Mouse (Mus musculus) liver, embryonic 16.5 days (tissue): ENCODE results near the gene Hist1h2bp. TPM values are rescaled to one million over a fixed set of nuclear protein-coding genes. Genes with fewer than 3 reads are reported as not detected.
"Not testable (repeated sequence)": the region's sequence is repeated elsewhere in the genome, so short reads cannot be mapped to it uniquely, and the experiment has no call there.

Experiments
- ATAC-seq: fragments of 200-750 bp; cut with Nextera tagmentation; 2 replicates; pipeline ENCODE4 v1.8.0; 2017; ENCODE audit warnings: low read depth, mild to moderate bottlenecking, moderate number of reproducible peaks, moderate library complexity
- H3K27ac ChIP-seq: fragments of 300-500 bp; sonication (generic); 2 replicates; pipeline ENCODE4 v1.5.1; 2014; ENCODE audit warnings: mild to moderate bottlenecking, low read length
- H3K27me3 ChIP-seq: fragments of 300-500 bp; sonication (generic); 2 replicates; pipeline ENCODE4 v1.6.1; 2014; ENCODE audit warnings: low read depth, low read length, mixed read lengths; ENCODE audit not compliant: control insufficient read depth, insufficient read depth
- H3K36me3 ChIP-seq: fragments of 300-500 bp; sonication (generic); 2 replicates; pipeline ENCODE4 v1.6.1; 2014; ENCODE audit warnings: mild to moderate bottlenecking; ENCODE audit not compliant: control insufficient read depth, insufficient read depth
- H3K4me1 ChIP-seq: fragments of 300-500 bp; sonication (generic); 2 replicates; pipeline ENCODE4 v1.6.1; 2014; ENCODE audit warnings: low read depth, low read length, mixed read lengths; ENCODE audit not compliant: control insufficient read depth
- H3K4me2 ChIP-seq: fragments of 300-500 bp; sonication (generic); 2 replicates; pipeline ENCODE4 v1.6.1; 2014; ENCODE audit warnings: low read depth, low read length, mixed read lengths
- H3K4me3 ChIP-seq: fragments of 300-500 bp; sonication (generic); 2 replicates; pipeline ENCODE4 v1.5.1; 2014; ENCODE audit warnings: low read depth, mild to moderate bottlenecking, low read length
- H3K9ac ChIP-seq: fragments of 300-500 bp; sonication (generic); 2 replicates; pipeline ENCODE4 v1.6.1; 2014; ENCODE audit warnings: low read depth, low read length
- H3K9me3 ChIP-seq: fragments of 300-500 bp; sonication (generic); replicated peaks from 2 replicates; pipeline ENCODE4 v1.6.1; 2016; ENCODE audit warnings: low read length; ENCODE audit not compliant: control insufficient read depth
- WGBS: fragments of 180-500 bp; shearing (Covaris S2); extraction: QIAGEN DNeasy Blood & Tissue Kit; methylation state at CpG from one replicate; pipeline ENCODE4 v1.1.7; 2014; ENCODE audit not compliant: insufficient replicate concordance; 5-methylcytosine and 5-hydroxymethylcytosine counted together
- microRNA-seq: library from miRNA; unstranded; fragments of <30 nt; microRNA quantifications from one replicate; pipeline ENCODE4, GENCODE M21; 2016
- polyA plus RNA-seq: library from polyadenylated mRNA; unstranded; fragments of >200 nt; fragmentation: Nextera tagmentation; extraction: Ambion mirVana; gene quantifications from 2 replicates; pipeline ENCODE4 v1.2.1, GENCODE M21; 2015

Hist1h2bp gene
- polyA plus RNA-seq, 1 experiment from 2014 or later, result 3.8 TPM

DNA sequence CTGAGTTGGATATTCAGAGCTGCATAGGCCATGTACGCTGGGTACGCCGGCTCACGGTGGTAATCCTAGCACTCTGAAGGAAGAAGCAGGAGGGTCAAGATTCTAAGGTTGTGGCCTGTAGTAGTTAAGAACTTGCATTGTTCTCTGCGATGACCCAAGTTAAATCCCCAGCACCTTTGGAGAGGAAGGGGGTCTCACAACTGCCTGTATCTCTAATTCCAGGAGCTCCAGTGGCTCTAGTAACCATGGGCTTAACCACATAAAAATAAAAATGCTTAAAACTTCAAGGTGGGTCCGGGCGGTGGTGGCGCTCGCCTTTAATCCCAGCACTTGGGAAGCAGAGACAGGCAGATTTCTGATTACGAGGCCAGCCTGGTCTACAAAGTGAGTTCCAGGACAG is 43.1 kb downstream of the Hist1h2bp start:
- H3K36me3 ChIP-seq, result no peaks in the 10 kb centered on the region
- peak overlapping the region; percentile 78 for H3K27ac ChIP-seq
- H3K4me3 ChIP-seq, result peak overlapping the region; percentile 11
- no peaks in the 10 kb centered on the region for H3K27me3 ChIP-seq
- H3K9me3 ChIP-seq, result no peaks in the 10 kb centered on the region
- peak overlapping the region; percentile 48 for H3K9ac ChIP-seq
- peak overlapping the region; percentile 50 for H3K4me2 ChIP-seq
- no peak for ATAC-seq
- 77% methylated on average over 10 of the region's 10 CpGs for WGBS
- H3K4me1 ChIP-seq, result no peaks in the 10 kb centered on the region; the same call in 1 of the 2 replicates

GRCm38 (mm10) chr13:21831418-21832394 is 44.4 kb downstream of the Hist1h2bp start, which contains the start of gene Hist1h4n:
Gene Hist1h4n (minus strand): TSS chr13:21832196.
- H3K4me2 ChIP-seq, result peak within 1 kb of the TSS; percentile 36; the same call in 1 of the 2 replicates
- H3K9ac ChIP-seq, result peak within 1 kb of the TSS; percentile 37; the same call in 1 of the 2 replicates
- H3K27ac ChIP-seq, result peak within 1 kb of the TSS; percentile 66; the same call in 1 of the 2 replicates

GRCm38 (mm10) chr13:21833461-21833860 is 46.2 kb downstream of the Hist1h2bp start, which contains the start of the genes Hist1h2ap and Hist1h2br:
Gene Hist1h2ap (minus strand): TSS chr13:21833507.
Gene Hist1h2br (plus strand): TSS chr13:21833743.
- H3K4me3 ChIP-seq, H3K27me3 ChIP-seq, H3K27ac ChIP-seq, H3K9ac ChIP-seq, H3K4me2 ChIP-seq, H3K9me3 ChIP-seq, H3K4me1 ChIP-seq, H3K36me3 ChIP-seq: not testable (repeated sequence)
- peak; percentile 83 for ATAC-seq
- no CpG with 5 or more reads among the region's 24 CpGs for WGBS

More at GRCm38 (mm10) chr13:21831418-21832394, 44.4 kb downstream of the Hist1h2bp start, which contains the start of gene Hist1h4n:
- H3K36me3 ChIP-seq, H3K4me1 ChIP-seq, H3K9me3 ChIP-seq, H3K27me3 ChIP-seq: not testable (repeated sequence)
- ATAC-seq, result peak; percentile 72
- WGBS, result 0% methylated on average over 22 of the region's 58 CpGs
- H3K4me3 ChIP-seq, result peak within 1 kb of the TSS; percentile 28

Small RNA genes within 50 kb of the gene (microRNA-seq; reads per million reads assigned to microRNA genes)
- not detected for gene Gm19658
- gene Gm44346, result not detected
- gene Gm44454, result not detected
- not detected for gene Gm44466

Other genes starting within 250 kb of the Hist1h2bp start
- 0.04 TPM in 1 of 2 replicates, not detected in the other for gene Olfr1366, start 244.7 kb upstream of the Hist1h2bp start, polyA plus RNA-seq
- gene Olfr1535, start 227.6 kb upstream of the Hist1h2bp start, polyA plus RNA-seq, result not detected in 2 replicates
- gene Olfr1364, start 205.7 kb upstream of the Hist1h2bp start, polyA plus RNA-seq, result not detected in 2 replicates
- not detected in 2 replicates for gene Olfr1362, start 173.4 kb upstream of the Hist1h2bp start, polyA plus RNA-seq
- not detected in 2 replicates for gene Olfr11, start 144.9 kb upstream of the Hist1h2bp start, polyA plus RNA-seq
- not detected in 2 replicates for gene Olfr1361, start 124.1 kb upstream of the Hist1h2bp start, polyA plus RNA-seq
- gene Olfr1360, start 110.1 kb upstream of the Hist1h2bp start, polyA plus RNA-seq, result not detected in 2 replicates
- not detected in 2 replicates for gene Olfr1359, start 89.3 kb upstream of the Hist1h2bp start, polyA plus RNA-seq
- 3.5 and 6.2 TPM in 2 replicates for gene Hist1h2bl, start 71.3 kb upstream of the Hist1h2bp start, polyA plus RNA-seq
- 18.6 and 20.0 TPM in 2 replicates for gene Hist1h2ai, start 71.0 kb upstream of the Hist1h2bp start, polyA plus RNA-seq
- 4.4 and 13.9 TPM in 2 replicates for gene Hist1h3h, start 69.8 kb upstream of the Hist1h2bp start, polyA plus RNA-seq
- gene Hist1h2bm, start 65.4 kb upstream of the Hist1h2bp start, polyA plus RNA-seq, result 5.9 and 9.8 TPM in 2 replicates
- gene Hist1h4j, start 52.4 kb upstream of the Hist1h2bp start, polyA plus RNA-seq, result 0.99 and 1.0 TPM in 2 replicates
- gene Hist1h4k, start 37.0 kb upstream of the Hist1h2bp start, polyA plus RNA-seq, result 5.0 and 6.3 TPM in 2 replicates
- 40.9 and 50.2 TPM in 2 replicates for gene Hist1h2ak, start 33.6 kb upstream of the Hist1h2bp start, polyA plus RNA-seq
- gene Hist1h2bn, start 33.3 kb upstream of the Hist1h2bp start, polyA plus RNA-seq, result 8.1 and 12.9 TPM in 2 replicates
- 22.9 and 30.4 TPM in 2 replicates for gene Hist1h1b, start 6.8 kb upstream of the Hist1h2bp start, polyA plus RNA-seq
- gene Hist1h3i, start 4.1 kb upstream of the Hist1h2bp start, polyA plus RNA-seq, result 158 and 190 TPM in 2 replicates
- 10.1 and 14.1 TPM in 2 replicates for gene Hist1h2an, start 243 bp upstream of the Hist1h2bp start, polyA plus RNA-seq
- gene Hist1h2bq, start 22.7 kb downstream of the Hist1h2bp start, polyA plus RNA-seq, result 25.4 and 31.7 TPM in 2 replicates
- 2.1 TPM in 1 of 2 replicates, not detected in the other for gene Hist1h2ao, start 23.0 kb downstream of the Hist1h2bp start, polyA plus RNA-seq
- gene Hist1h4m, start 24.3 kb downstream of the Hist1h2bp start, polyA plus RNA-seq, result not detected in 2 replicates
- 25.5 and 40.3 TPM in 2 replicates for gene Hist1h4n, start 44.7 kb downstream of the Hist1h2bp start, polyA plus RNA-seq
- 3,914 and 4,206 TPM in 2 replicates for gene Hist1h2ap, start 46.0 kb downstream of the Hist1h2bp start, polyA plus RNA-seq
- gene Hist1h2br, start 46.3 kb downstream of the Hist1h2bp start, polyA plus RNA-seq, result 24.7 and 33.6 TPM in 2 replicates
- 0.55 and 0.56 TPM in 2 replicates for gene Zfp184, start 157.6 kb downstream of the Hist1h2bp start, polyA plus RNA-seq
- not detected in 2 replicates for gene Pom121l2, start 193.7 kb downstream of the Hist1h2bp start, polyA plus RNA-seq
- gene Prss16, start 222.3 kb downstream of the Hist1h2bp start, polyA plus RNA-seq, result 0.54 and 0.72 TPM in 2 replicates
- 13.7 and 18.8 TPM in 2 replicates for gene Hist1h2ah, start 248.1 kb downstream of the Hist1h2bp start, polyA plus RNA-seq
- gene Hist1h2bk, start 248.4 kb downstream of the Hist1h2bp start, polyA plus RNA-seq, result 2.9 and 4.7 TPM in 2 replicates